Mouse (Mus musculus) embryonic fibroblast, embryonic 13.5 days (primary cell): ENCODE data around the gene Zfp652.

ENCODE experiments used
- CTCF ChIP-seq: IDR thresholded peaks from 2 replicates; pipeline ENCODE4 v1.5.1; 2011; ENCODE audit warnings: mild to moderate bottlenecking, control low read depth, low read length, moderate library complexity, borderline replicate concordance; ENCODE audit not compliant: insufficient read depth
- POLR2A ChIP-seq: IDR thresholded peaks from 2 replicates; pipeline ENCODE4 v1.6.1; 2011; ENCODE audit warnings: low read depth, mild to moderate bottlenecking, control low read depth, low read length, moderate library complexity

GRCm38 (mm10) chr11:95834742-95835710 is 122.6 kb downstream of the Zfp652 start:
- TF ChIP-seq POLR2A = no peak
- TF ChIP-seq CTCF = no peak
